Mouse (Mus musculus) testis, postnatal 10 days (tissue): Measurements from ENCODE around the gene Hcst.

Experiments used
- DNase-seq: peaks from one replicate; pipeline ENCODE4 v3.0.0; 2021; ENCODE audit warnings: low spot score

Hcst gene

GRCm38 (mm10) chr7:30373501-30373962, 46.1 kb downstream of the Hcst start:
- DNase-seq: peak; percentile 89
